Mouse (Mus musculus) inflammation-experienced regulatory T-cells, adult 16 weeks (primary cell): ENCODE data around the gene Hsp90b1. TPM values are rescaled to one million over a fixed set of nuclear protein-coding genes. Genes with fewer than 3 reads are reported as not detected.

Source experiments
- polyA plus RNA-seq: library from polyadenylated mRNA; unstranded; fragments of 100-300 nt; shearing (Covaris generic); gene quantifications from one replicate; pipeline ENCODE4 v1.2.1, GENCODE M21; 2017

The Hsp90b1 gene
- polyA plus RNA-seq = 350 TPM

GRCm38 (mm10) chr10:86705318-86705921, at the start of gene Hsp90b1, which contains the start of gene Ttc41:
Gene Hsp90b1, minus strand, starts transcription at chr10:86705509.
Gene Ttc41, plus strand, starts transcription at chr10:86705811.

Other genes starting within 250 kb of the Hsp90b1 start
- gene Syn3, start 206.6 kb downstream of the Hsp90b1 start, polyA plus RNA-seq = not detected
- 1.1 TPM for gene Ttc41, start 302 bp upstream of the Hsp90b1 start, polyA plus RNA-seq
- gene Gm49358, start 58.5 kb upstream of the Hsp90b1 start, polyA plus RNA-seq = not detected
- 0.60 TPM for gene Nt5dc3, start 73.5 kb upstream of the Hsp90b1 start, polyA plus RNA-seq